Mouse (Mus musculus) ovary, postnatal 36 days (tissue): ENCODE data around the gene Atp6v0a1.

Experiments used
- DNase-seq: peaks from one replicate; pipeline ENCODE4 v3.0.0; 2022; ENCODE audit warnings: low spot score, mixed read lengths

Atp6v0a1 gene

DNA sequence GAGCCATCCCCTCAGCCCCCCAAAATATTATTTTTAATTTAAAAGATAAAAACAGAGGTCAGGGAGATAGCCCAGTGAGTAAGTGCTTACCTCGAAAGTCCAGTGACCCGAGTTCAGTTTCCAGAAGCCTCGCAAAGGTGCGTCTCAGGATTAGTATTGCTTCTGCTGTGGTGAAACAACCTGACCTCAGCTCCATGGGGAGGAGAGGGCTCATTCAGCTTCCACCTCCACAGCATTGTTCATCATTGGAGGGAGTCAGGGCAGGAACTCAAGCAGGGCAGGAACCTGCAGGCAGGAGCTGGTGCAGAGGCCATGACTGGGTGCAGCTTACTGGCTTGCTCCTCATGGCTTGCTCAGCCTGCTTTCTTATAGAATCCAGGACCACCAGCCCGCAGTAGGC is 51.8 kb downstream of the Atp6v0a1 start:
- DNase-seq = no peak

- no peak for DNase-seq
Measured at GRCm38 (mm10) chr11:101062165-101062884, 53.1 kb downstream of the Atp6v0a1 start.

- peak; percentile 47 for DNase-seq
Measured at GRCm38 (mm10) chr11:101062971-101063675, 53.9 kb downstream of the Atp6v0a1 start.

DNA sequence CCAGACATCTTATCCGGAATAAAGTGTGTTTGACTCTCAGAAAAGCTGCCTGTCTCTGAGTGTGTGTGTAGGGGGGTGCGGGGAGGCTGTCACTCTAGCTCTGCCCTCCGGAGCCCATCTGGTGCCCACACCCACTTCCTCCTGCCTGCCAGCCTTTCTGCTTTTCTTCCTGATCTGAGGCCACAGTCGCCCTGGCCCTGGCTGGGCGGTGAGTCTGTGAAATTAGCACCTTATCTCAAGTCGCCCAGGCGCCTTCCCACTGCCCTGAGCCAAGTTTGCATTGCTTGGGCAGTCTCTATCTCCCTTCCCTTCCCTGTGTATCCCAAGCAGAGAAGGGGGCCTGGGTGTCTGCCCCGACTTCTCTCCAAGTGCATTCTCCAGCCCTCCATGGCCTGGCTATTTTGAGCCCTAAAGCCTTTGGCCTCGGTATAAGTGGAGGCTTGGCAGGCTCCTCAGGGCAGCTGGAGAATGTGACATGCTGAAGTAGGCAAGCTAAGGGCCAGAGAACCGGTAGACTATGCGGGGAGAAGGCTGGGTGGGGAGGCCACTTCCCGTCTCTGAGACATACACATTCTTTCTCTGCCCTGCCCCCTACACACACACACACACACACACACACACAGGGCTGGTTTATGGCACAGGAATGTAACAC is 54.5 kb downstream of the Atp6v0a1 start:
- DNase-seq = peak; percentile 82

DNA sequence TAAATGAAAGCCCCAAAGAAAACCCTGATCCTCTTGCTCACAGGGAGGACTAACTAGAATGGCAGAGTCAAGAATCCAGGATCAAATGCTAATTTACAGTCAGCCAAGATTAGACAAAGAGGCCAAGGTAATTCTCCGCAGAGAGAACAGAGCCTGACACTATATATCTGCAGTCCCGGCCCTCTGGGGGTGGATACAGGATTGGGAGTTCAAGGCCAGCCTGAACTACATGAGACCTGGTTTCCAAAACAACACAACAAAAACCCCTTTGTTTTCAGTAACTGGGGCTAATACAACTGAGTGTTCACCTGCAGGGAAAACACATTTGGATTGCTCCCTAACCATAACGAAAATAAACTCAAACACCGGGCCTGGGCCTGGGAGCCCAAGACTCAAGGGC is 55.2 kb downstream of the Atp6v0a1 start:
- DNase-seq = no peak

- no peak for DNase-seq
Measured at GRCm38 (mm10) chr11:101065002-101065401, 55.8 kb downstream of the Atp6v0a1 start.

DNA sequence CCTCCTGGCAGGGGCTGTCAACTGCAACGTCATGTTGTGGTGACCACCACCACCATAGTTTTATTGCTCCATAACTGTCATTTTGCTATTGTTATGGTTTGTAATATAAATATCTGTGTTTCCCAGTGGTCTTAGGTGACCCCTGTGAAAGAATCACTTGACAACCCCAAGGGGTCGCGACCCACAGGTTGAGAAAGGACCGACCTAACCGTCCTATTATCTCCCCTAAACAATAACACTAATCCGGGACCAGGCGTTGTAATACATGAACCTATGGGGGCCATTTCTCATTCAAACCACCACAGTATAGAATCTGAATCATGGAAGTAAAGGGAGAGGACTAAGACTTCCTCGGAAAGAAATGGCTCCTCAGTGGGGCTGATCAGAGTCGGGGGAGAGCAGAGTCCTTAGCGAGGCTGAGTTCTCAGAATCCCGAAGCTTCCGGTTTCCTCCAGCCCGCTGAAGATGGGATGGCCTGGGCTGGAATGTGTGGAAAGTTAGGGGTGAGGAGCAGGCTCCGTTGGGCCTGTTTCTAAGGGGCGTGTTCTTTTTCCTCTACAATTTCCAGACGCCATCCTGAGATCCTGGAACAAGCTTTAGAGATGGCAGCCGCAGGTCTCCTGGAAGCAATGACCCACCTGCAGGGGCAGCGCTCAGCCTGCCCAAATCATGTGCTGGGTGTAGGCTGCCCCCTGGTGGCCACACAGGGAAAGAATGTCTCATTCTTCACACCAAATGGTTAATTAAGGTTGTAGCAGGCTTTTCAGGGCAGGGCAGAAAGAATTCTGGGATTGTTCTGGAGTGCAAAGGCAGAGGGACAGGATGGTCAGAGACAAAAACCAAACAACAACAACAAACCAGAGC is 57.5 kb downstream of the Atp6v0a1 start:
- peak; percentile 83 for DNase-seq

GRCm38 (mm10) chr11:101069391-101070188 is 60.3 kb downstream of the Atp6v0a1 start, which contains the start of gene Naglu:
TSS of gene Naglu (plus strand) at chr11:101070012.
- peak; percentile 94 for DNase-seq

- no peak for DNase-seq
Measured at GRCm38 (mm10) chr11:101070189-101070527, 60.9 kb downstream of the Atp6v0a1 start.

GRCm38 (mm10) chr11:101070987-101071386 is 61.7 kb downstream of the Atp6v0a1 start:
- no peak for DNase-seq

DNA sequence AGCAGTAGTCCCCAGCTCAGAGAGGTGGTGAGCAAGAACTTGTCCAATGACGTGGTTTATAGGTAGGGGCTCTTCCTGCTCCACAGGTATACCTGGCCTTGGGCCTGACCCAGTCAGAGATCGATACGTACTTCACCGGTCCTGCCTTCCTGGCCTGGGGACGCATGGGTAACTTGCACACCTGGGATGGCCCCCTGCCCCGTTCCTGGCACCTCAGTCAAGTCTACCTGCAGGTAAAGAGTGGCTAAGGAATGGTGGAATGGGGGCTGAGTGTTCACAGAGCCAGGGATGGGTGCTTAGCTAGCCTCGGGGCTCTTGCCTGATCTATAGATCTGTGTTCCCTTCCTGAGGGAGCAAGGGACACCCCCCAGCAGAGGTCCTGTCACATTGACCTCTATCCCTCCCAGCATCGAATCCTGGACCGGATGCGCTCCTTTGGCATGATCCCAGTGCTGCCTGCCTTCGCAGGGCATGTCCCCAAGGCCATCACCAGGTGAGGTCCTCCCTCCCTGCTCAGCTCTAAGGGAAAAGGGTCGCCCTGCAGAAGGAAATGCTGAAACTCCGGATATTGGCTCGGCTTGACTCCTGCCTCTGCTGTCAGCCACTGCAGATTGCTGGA is 62.7 kb downstream of the Atp6v0a1 start:
- DNase-seq = no peak

DNA sequence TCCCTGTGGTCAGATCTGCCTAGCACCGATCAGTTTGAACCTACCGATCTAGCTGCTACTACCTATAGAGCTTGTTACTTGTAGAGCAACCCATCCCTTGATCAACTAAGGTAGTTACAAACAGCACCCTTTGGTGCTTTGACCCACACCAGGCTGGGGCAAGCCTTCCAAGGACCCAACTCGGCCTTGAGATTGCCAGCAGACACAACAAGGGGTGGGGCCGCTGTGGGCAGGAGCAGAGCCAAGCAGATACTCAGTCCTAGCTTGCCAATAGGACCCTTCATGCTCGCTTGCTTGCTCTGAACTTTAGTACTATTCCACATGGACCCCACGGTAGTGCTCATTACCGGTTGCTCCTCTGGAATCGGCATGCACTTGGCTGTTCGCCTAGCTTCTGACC is 68.9 kb downstream of the Atp6v0a1 start, which contains the start of gene Hsd17b1:
Gene Hsd17b1, plus strand, starts transcription at position 291 of the 400 bp plus-strand sequence.
- peak; percentile 76 for DNase-seq

- no peak for DNase-seq
Measured at GRCm38 (mm10) chr11:101079746-101080145, 70.5 kb downstream of the Atp6v0a1 start.

- no peak for DNase-seq
Measured at GRCm38 (mm10) chr11:101080421-101080820, 71.2 kb downstream of the Atp6v0a1 start.

DNA sequence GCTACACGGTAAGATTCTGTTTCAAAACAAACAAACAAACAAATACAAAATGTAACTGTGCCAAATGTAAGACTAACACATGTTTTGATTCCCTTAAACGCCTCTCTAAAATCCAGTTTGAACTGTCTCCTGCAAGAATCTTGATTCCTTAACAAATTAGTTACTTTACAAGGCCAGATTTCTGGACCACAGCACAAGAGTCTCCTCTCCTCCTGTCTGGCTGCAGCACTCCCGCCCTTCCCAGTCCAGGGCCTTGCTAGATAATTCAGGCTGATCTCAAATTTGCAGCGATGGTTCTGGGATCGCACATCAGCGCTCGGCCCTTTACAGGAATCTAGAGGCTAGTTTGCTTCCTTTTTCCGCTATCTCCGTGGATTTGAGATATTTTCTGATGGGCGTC is 72.4 kb downstream of the Atp6v0a1 start:
- no peak for DNase-seq

- peak; percentile 81 for DNase-seq
Measured at GRCm38 (mm10) chr11:101082208-101083082, 73.2 kb downstream of the Atp6v0a1 start, which contains the start of gene Coasy. TSS of gene Coasy (plus strand) at chr11:101082565.

DNA sequence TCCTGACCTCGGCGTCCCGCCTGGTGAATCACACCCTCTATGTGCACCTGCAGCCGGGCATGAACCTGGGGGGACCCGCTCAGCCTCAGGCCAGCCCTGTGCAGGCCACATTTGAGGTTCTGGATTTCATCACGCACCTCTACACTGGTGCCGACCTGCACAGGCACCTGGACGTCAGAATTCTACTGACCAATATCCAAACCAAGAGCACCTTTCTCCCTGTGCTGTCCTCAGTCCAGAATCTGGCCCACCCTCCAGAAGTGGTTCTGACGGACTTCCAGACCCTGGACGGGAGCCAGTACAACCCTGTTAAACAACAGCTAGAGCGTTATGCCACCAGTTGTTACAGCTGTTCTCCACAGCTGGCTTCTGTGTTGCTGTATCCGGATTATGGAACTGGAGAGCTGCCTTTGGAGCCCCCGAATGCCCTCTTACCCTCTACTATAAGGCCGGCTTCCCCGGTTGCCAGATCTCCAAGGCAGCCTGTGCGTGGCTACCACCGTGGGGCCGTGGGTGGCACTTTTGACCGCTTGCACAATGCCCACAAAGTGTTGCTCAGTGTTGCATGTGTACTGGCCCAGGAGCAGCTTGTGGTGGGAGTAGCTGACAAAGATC is 73.9 kb downstream of the Atp6v0a1 start:
- DNase-seq = no peak

DNA sequence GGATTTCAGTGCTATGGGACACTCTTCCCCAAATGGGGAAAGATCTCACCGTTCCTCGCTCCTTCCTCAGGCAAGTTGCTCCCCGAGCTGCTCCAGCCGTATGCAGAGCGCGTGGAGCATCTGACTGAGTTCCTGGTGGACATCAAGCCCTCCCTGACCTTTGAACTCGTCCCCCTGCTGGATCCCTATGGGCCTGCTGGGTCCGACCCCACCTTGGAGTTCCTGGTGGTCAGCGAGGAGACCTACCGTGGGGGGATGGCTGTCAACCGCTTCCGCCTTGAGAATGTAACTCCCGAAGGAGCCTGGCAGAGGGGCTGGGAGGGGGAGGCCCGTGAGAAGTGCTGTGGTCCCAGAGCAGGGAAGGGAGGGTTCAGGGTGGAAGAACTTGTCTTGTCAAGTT is 75.0 kb downstream of the Atp6v0a1 start:
- DNase-seq = no peak

- DNase-seq = no peak
Measured at GRCm38 (mm10) chr11:101084811-101085210, 75.6 kb downstream of the Atp6v0a1 start.
